Mouse (Mus musculus): ENCODE data around the gene Gm20696.

DNA sequence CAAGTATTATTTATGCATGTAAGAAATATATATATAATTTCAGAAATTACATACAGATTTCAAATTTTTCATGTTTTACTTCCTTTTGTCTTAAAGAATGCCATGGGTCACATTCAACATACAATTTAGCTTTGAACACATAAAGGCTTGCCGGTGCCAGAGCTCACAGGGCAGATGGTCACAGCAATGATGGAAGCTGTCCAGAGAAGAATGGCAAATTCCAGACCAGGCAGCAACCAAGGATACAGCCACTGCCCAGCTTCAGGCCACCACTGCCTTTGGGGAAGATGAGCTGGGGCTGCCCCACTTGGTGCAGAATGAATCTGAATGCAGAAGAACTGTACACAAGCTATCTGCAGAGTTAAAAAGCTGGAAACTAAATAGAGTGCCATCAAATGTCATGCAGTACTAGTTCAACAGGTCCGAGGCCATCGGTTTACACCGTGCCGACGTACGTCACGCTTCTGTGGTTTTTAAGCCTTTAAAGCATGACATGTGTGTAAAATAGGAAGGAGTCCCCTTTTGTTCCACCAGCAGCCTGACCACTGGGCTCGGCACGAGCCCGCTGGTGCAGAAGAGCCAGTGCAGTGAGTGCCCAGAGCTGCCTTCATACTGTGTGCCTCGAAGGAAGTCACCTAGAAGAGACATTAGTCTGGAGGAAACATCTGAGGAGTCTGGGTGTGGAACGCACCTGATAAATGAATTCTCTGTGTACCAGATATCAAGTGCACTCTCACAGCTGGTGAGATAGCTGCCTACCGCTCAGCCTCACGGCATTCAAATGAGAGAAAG is 383.5 kb downstream of the Gm20696 start:
- TF ChIP-seq CTCF (IDR thresholded peaks at IDR 0.05; ENCODE audit: control insufficient read depth, insufficient read depth, low read length): no peak
- no peak for TF ChIP-seq POLR2A (IDR thresholded peaks at IDR 0.05; ENCODE audit: borderline replicate concordance, control insufficient read depth, low read depth, low read length)
